Mouse (Mus musculus): ENCODE measurements around the gene Pcgf6. TPM values are rescaled to one million over a fixed set of nuclear protein-coding genes. Genes with fewer than 3 reads are reported as not detected.

Gene Pcgf6
- total and polyA plus RNA-seq, 2 experiments from 2014 or later, result 23.6 to 26.3 TPM

DNA sequence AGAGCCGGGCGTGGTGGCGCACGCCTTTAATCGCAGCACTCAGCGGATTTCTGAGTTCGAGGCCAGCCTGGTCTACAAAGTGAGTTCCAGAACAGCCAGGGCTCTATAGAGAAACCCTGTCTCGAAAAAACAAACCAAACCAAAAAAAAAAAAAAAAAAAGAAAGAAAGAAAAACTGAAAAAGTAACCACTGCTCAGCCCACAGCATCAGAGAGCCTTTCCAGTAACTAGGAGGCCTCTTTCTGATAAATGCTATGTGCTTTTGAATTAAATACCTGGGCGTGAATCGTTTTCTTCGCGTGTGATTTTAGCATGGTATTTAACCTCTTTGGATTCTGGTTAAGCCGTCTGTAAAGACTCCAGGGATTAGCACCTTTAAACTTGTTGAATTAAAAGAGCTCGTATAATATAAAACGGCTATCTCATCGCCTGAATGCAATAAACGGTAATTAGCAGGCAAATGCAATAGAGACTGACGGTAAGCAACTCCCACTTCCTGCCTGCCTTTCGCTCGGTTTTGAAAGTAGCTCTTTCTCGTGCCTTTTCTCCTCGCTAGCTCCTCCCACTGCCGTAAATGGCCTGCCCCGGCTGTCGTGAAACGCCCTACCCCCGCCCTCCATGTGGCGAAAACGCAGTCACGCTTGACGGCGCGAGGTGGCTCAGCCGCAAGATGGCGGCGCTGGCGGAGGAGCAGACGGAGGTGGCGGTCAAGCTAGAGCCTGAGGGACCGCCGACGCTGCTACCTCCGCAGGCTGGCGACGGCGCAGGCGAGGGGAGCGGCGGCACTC, 16.6 kb upstream of the Pcgf6 start, which contains the start of gene Taf5:
TSS of gene Taf5 (plus strand) at position 651 of the 787 bp plus-strand sequence.
- DNase-seq (ENCODE audit: low spot score) (peak; percentile 98), ATAC-seq (ENCODE audit: low FRiP score) (peak; percentile 73; the same call in 1 of the 2 replicates)
- H3K9me3 ChIP-seq (ENCODE audit: low read length), result no peaks in the 10 kb centered on the region
- no peaks in the 10 kb centered on the region for H3K27me3 ChIP-seq (ENCODE audit: insufficient read depth, low read length)
- peak within 1 kb of the TSS; percentile 61 for H3K4me2 ChIP-seq (ENCODE audit: low read depth, low read length, poor library complexity, severe bottlenecking)
- no peaks in the 10 kb centered on the region for H3K36me3 ChIP-seq (ENCODE audit: insufficient read depth, low read length)
- peak; percentile 56 for TF ChIP-seq CTCF (IDR thresholded peaks at IDR 0.05)
- H3K27ac ChIP-seq (ENCODE audit: low read depth, low read length), result peak within 1 kb of the TSS; percentile 92
- H3K9ac ChIP-seq (replicated peaks; ENCODE audit: low read length, poor library complexity, severe bottlenecking), result peak within 1 kb of the TSS; percentile 87
- WGBS, result 11% methylated on average over 49 of the region's 49 CpGs
- no peaks in the 10 kb centered on the region for H3K4me1 ChIP-seq (ENCODE audit: insufficient read depth, low read length)
- H3K4me3 ChIP-seq (ENCODE audit: low read depth, low read length), result peak within 1 kb of the TSS; percentile 98

DNA sequence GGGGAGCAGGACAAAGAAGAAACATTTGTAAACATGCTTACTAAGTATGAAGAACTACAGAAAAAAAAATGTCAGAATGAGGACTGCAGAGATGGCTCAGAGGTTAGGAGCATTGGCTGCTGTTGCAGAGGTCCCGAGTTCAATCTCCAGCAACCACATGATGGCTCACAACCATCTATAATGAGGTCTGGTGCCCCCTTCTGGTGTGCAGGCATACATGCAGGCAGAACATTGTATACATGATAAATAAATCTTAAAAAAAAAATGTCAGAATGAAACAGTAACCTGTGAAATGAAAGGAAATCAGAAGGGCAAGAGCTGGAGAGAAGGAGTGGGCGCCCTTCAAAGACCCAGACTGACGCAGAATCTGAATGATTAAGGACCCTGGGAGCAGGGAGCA, 15.2 kb upstream of the Pcgf6 start:
- Histone ChIP-seq H3K4me1 (ENCODE audit: insufficient read depth, low read length) (no peaks in the 10 kb centered on the region), H3K9ac (replicated peaks; ENCODE audit: low read length, poor library complexity, severe bottlenecking) (no peak overlapping the region), H3K36me3 (ENCODE audit: insufficient read depth, low read length) (no peaks in the 10 kb centered on the region), H3K9me3 (ENCODE audit: low read length) (no peaks in the 10 kb centered on the region), H3K27ac (ENCODE audit: low read depth, low read length) (no peak overlapping the region), H3K4me3 (ENCODE audit: low read depth, low read length) (no peak overlapping the region), H3K4me2 (ENCODE audit: low read depth, low read length, poor library complexity, severe bottlenecking) (no peak overlapping the region), H3K27me3 (ENCODE audit: insufficient read depth, low read length) (no peaks in the 10 kb centered on the region)
- 88% methylated on average over 3 of the region's 3 CpGs for whole genome bisulfite sequencing
- DNase-seq (ENCODE audit: low spot score) (no peak), ATAC-seq (ENCODE audit: low FRiP score) (no peak)
- TF ChIP-seq CTCF (IDR thresholded peaks at IDR 0.05), result peak; percentile 46

DNA sequence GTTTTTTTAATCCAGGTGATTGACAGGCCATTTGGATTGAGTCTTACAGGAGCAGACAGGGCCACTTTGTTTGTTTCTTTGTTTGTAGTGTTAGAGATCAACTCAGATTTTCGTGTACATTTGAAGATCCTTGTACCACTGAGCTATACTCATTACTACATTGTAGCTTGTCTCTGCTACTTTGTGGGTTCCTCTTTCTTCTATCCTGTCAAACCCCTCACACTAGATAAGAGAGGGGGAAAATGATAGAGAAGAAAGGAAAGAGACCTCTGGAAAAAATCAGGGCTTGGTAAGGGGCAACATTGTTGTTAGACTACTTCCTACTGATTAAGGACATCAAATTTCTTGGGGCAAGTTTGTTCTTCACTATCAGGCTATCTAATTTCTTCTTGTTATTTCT, 7.0 kb upstream of the Pcgf6 start:
- DNase-seq (ENCODE audit: low spot score), result no peak
- Histone ChIP-seq H3K4me2 (ENCODE audit: low read depth, low read length, poor library complexity, severe bottlenecking) (no peak overlapping the region), H3K27ac (ENCODE audit: low read depth, low read length) (no peak overlapping the region), H3K36me3 (ENCODE audit: insufficient read depth, low read length) (no peaks in the 10 kb centered on the region), H3K4me1 (ENCODE audit: insufficient read depth, low read length) (no peaks in the 10 kb centered on the region), H3K4me3 (ENCODE audit: low read depth, low read length) (no peak overlapping the region), H3K27me3 (ENCODE audit: insufficient read depth, low read length) (no peaks in the 10 kb centered on the region; the same call in 1 of the 2 replicates), H3K9ac (replicated peaks; ENCODE audit: low read length, poor library complexity, severe bottlenecking) (no peak overlapping the region), H3K9me3 (ENCODE audit: low read length) (no peaks in the 10 kb centered on the region)
- ATAC-seq (ENCODE audit: low FRiP score), result no peak
- no peak for TF ChIP-seq CTCF (IDR thresholded peaks at IDR 0.05)
- 78% methylated on average over 1 of the region's 1 CpGs for WGBS

DNA sequence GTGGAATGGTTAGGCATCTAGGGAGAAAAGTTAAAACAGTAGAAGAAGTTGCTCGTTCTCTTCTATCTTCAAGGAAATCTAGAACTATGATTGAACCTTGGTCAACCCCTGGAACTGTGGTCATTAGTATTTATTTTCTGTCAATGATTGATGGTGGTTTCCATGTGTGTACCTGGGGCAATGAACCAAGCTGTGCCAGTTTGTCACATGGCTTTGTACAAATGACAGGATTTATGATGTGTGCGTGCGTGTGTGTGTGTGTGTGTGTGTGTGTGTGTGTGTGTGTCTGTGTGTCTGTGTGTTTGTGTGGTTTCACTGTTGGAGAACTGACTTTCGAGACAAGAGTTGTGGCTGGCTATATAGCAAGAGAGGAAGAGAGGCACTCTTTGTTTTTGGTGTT, 2.8 kb upstream of the Pcgf6 start:
- no peaks in the 10 kb centered on the region; the same call in 1 of the 2 replicates for H3K27me3 ChIP-seq (ENCODE audit: insufficient read depth, low read length)
- TF ChIP-seq CTCF (IDR thresholded peaks at IDR 0.05), result no peak
- WGBS, result 92% methylated on average over 4 of the region's 4 CpGs
- ATAC-seq (ENCODE audit: low FRiP score) (no peak), DNase-seq (ENCODE audit: low spot score) (no peak)
- H3K4me3 ChIP-seq (ENCODE audit: low read depth, low read length), result no peak overlapping the region
- H3K4me1 ChIP-seq (ENCODE audit: insufficient read depth, low read length), result peaks cover 4% of the 10 kb centered on the region; the same call in 1 of the 2 replicates
- no peaks in the 10 kb centered on the region for H3K9me3 ChIP-seq (ENCODE audit: low read length)
- no peaks in the 10 kb centered on the region for H3K36me3 ChIP-seq (ENCODE audit: insufficient read depth, low read length)
- no peak overlapping the region for H3K9ac ChIP-seq (replicated peaks; ENCODE audit: low read length, poor library complexity, severe bottlenecking)
- H3K4me2 ChIP-seq (ENCODE audit: low read depth, low read length, poor library complexity, severe bottlenecking), result no peak overlapping the region
- H3K27ac ChIP-seq (ENCODE audit: low read depth, low read length), result no peak overlapping the region

DNA sequence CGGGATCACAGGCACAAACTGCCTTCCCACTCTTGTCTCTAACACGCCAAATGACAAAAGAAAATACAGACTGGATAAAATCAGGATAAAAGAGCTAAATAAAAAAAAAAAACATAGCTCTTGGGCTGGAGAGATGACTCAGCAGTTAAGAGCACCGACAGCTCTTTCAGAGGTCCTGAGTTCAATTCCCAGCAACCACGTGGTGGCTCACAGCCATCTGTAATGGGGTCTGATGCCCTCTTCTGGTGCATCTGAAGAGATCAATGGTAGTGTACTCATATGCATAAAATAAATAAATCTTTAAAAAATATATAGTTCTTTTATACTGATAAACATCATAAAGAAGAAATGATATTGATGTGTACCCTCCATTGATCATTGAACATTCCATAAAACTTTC, 2.2 kb upstream of the Pcgf6 start:
- Histone ChIP-seq H3K4me1 (ENCODE audit: insufficient read depth, low read length) (peaks cover 4% of the 10 kb centered on the region; the same call in 1 of the 2 replicates), H3K27me3 (ENCODE audit: insufficient read depth, low read length) (no peaks in the 10 kb centered on the region; the same call in 1 of the 2 replicates), H3K9ac (replicated peaks; ENCODE audit: low read length, poor library complexity, severe bottlenecking) (no peak overlapping the region), H3K4me3 (ENCODE audit: low read depth, low read length) (no peak overlapping the region), H3K4me2 (ENCODE audit: low read depth, low read length, poor library complexity, severe bottlenecking) (no peak overlapping the region), H3K9me3 (ENCODE audit: low read length) (no peaks in the 10 kb centered on the region), H3K27ac (ENCODE audit: low read depth, low read length) (no peak overlapping the region), H3K36me3 (ENCODE audit: insufficient read depth, low read length) (no peaks in the 10 kb centered on the region)
- DNase-seq (ENCODE audit: low spot score) (no peak), ATAC-seq (ENCODE audit: low FRiP score) (no peak)
- WGBS, result 74% methylated on average over 4 of the region's 4 CpGs
- no peak for TF ChIP-seq CTCF (IDR thresholded peaks at IDR 0.05)

DNA sequence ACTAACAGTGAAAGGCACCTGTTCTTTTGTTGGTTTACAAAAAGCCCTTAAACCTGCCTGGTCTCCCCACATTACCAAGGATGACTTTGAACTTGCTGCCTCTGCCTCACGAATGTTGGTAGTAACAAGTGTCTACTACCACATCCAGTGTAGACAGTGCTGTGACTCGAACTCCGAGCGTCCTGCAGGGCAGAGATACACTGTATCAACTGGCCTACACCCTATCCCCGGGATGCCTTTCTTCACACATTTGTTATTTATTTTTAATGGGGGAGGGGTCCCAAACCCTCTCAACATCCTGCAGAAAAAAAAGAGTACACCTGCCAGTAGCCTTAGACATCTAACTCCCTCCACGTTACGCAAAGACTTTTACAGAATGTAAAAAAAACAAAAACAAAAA, 866 bp downstream of the Pcgf6 start:
- peak overlapping the region; percentile 77 for H3K4me2 ChIP-seq (ENCODE audit: low read depth, low read length, poor library complexity, severe bottlenecking)
- H3K9me3 ChIP-seq (ENCODE audit: low read length), result no peaks in the 10 kb centered on the region
- H3K36me3 ChIP-seq (ENCODE audit: insufficient read depth, low read length), result peaks cover 16% of the 10 kb centered on the region
- TF ChIP-seq CTCF (IDR thresholded peaks at IDR 0.05), result no peak
- DNase-seq (ENCODE audit: low spot score) (no peak), ATAC-seq (ENCODE audit: low FRiP score) (no peak)
- H3K4me1 ChIP-seq (ENCODE audit: insufficient read depth, low read length), result peaks cover 4% of the 10 kb centered on the region; the same call in 1 of the 2 replicates
- H3K4me3 ChIP-seq (ENCODE audit: low read depth, low read length), result peak overlapping the region; percentile 97
- no peaks in the 10 kb centered on the region; the same call in 1 of the 2 replicates for H3K27me3 ChIP-seq (ENCODE audit: insufficient read depth, low read length)
- H3K9ac ChIP-seq (replicated peaks; ENCODE audit: low read length, poor library complexity, severe bottlenecking), result peak overlapping the region; percentile 90
- no peak overlapping the region for H3K27ac ChIP-seq (ENCODE audit: low read depth, low read length)
- 7% methylated on average over 7 of the region's 7 CpGs for WGBS

All from midbrain, postnatal 0 days (tissue).